Mouse (Mus musculus) liver, postnatal 0 days (tissue): ENCODE data around the gene Hivep2. TPM values are rescaled to one million over a fixed set of nuclear protein-coding genes. Genes with fewer than 3 reads are reported as not detected.

Experiments used
- ATAC-seq: fragments of 200-750 bp; cut with Nextera tagmentation; 2 replicates; pipeline ENCODE4 v1.8.0; 2017; ENCODE audit warnings: mild to moderate bottlenecking, moderate library complexity
- DNase-seq: peaks from one replicate; pipeline ENCODE4 v3.0.0-alpha.2; 2016
- H3K27ac ChIP-seq: fragments of 300-500 bp; sonication (generic); 2 replicates; pipeline ENCODE4 v1.5.1; 2014; ENCODE audit warnings: antibody characterized with exemption, moderate library complexity, mild to moderate bottlenecking, low read depth
- H3K27me3 ChIP-seq: fragments of 300-500 bp; sonication (generic); 2 replicates; pipeline ENCODE4 v1.6.1; 2014; ENCODE audit warnings: low read length, control low read depth, mixed read lengths; ENCODE audit not compliant: insufficient read depth
- H3K36me3 ChIP-seq: fragments of 300-500 bp; sonication (generic); replicated peaks from 2 replicates; pipeline ENCODE4 v1.6.1; 2014; ENCODE audit warnings: mild to moderate bottlenecking, control low read depth, low read length, moderate library complexity, mixed read lengths; ENCODE audit not compliant: insufficient read depth
- H3K4me1 ChIP-seq: fragments of 300-500 bp; sonication (generic); 2 replicates; pipeline ENCODE4 v1.6.1; 2014; ENCODE audit warnings: antibody characterized with exemption, mild to moderate bottlenecking, control low read depth; ENCODE audit not compliant: insufficient read depth
- H3K4me2 ChIP-seq: fragments of 300-500 bp; sonication (generic); 2 replicates; pipeline ENCODE4 v1.6.1; 2014; ENCODE audit warnings: low read depth, mild to moderate bottlenecking, low read length, moderate library complexity, mixed read lengths
- H3K4me3 ChIP-seq: fragments of 300-500 bp; sonication (generic); 2 replicates; pipeline ENCODE4 v1.5.1; 2014; ENCODE audit warnings: low read depth, low read length
- H3K9ac ChIP-seq: fragments of 300-500 bp; sonication (generic); replicated peaks from 2 replicates; pipeline ENCODE4 v1.6.1; 2014; ENCODE audit warnings: mild to moderate bottlenecking, moderate library complexity
- H3K9me3 ChIP-seq: fragments of 300-500 bp; sonication (generic); 2 replicates; pipeline ENCODE4 v1.6.1; 2016; ENCODE audit warnings: mild to moderate bottlenecking, control low read depth, low read length, mixed read lengths
- CTCF ChIP-seq: sonication (generic); IDR thresholded peaks from 2 replicates; pipeline ENCODE4 v1.5.1; 2016; ENCODE audit warnings: antibody characterized with exemption, low read depth
- EP300 ChIP-seq: IDR thresholded peaks from 2 replicates; pipeline ENCODE4 v1.6.1; 2016; ENCODE audit warnings: antibody characterized with exemption, low read depth, mild to moderate bottlenecking
- WGBS: fragments of 180-500 bp; shearing (Covaris S2); extraction: QIAGEN DNeasy Blood & Tissue Kit; methylation state at CpG from one replicate; pipeline ENCODE4 v1.1.7; 2014; ENCODE audit not compliant: insufficient replicate concordance; 5-methylcytosine and 5-hydroxymethylcytosine counted together
- polyA plus RNA-seq: library from polyadenylated mRNA; unstranded; fragments of >200 nt; fragmentation: Nextera tagmentation; extraction: Ambion mirVana; gene quantifications from 2 replicates; pipeline ENCODE4 v1.2.1, GENCODE M21; 2015

The Hivep2 gene
- polyA plus RNA-seq, 1 experiment from 2014 or later: 0.82 TPM

- TF ChIP-seq CTCF (no peak), EP300 (no peak)
- Histone ChIP-seq H3K4me1 (0 out of 2 replicates have a peak, but pooled peaks cover 3% of the 10 kb centered on the region), H3K9me3 (no peaks in the 10 kb centered on the region), H3K27ac (no peak overlapping the region), H3K36me3 (no peaks in the 10 kb centered on the region), H3K4me3 (no peak overlapping the region), H3K4me2 (no peak overlapping the region), H3K27me3 (no peaks in the 10 kb centered on the region), H3K9ac (no peak overlapping the region)
- WGBS: 84% methylated on average over 2 of the region's 2 CpGs
- ATAC-seq (no peak), DNase-seq (no peak)
Observed at GRCm38 (mm10) chr10:14009721-14010120, 43.8 kb downstream of the Hivep2 start.

GRCm38 (mm10) chr10:14016287-14016970 is 50.6 kb downstream of the Hivep2 start:
- H3K27me3 ChIP-seq: no peaks in the 10 kb centered on the region
- ATAC-seq: no peak
- no peak overlapping the region for H3K4me2 ChIP-seq
- no peaks in the 10 kb centered on the region for H3K9me3 ChIP-seq
- no peaks in the 10 kb centered on the region for H3K36me3 ChIP-seq
- H3K9ac ChIP-seq: no peak overlapping the region
- no peak overlapping the region for H3K4me3 ChIP-seq
- H3K27ac ChIP-seq: no peak overlapping the region
- H3K4me1 ChIP-seq: peaks cover 12% of the 10 kb centered on the region
- no peak for DNase-seq
- 66% methylated on average over 13 of the region's 13 CpGs for WGBS
- TF ChIP-seq EP300 (no peak), CTCF (peak; percentile 24; the same call in 1 of the 2 replicates)

- no peak overlapping the region for H3K9ac ChIP-seq
- TF ChIP-seq EP300 (no peak), CTCF (no peak)
- H3K27ac ChIP-seq: no peak overlapping the region
- no peaks in the 10 kb centered on the region for H3K27me3 ChIP-seq
- no peak overlapping the region for H3K4me2 ChIP-seq
- peaks cover 12% of the 10 kb centered on the region for H3K4me1 ChIP-seq
- no peaks in the 10 kb centered on the region for H3K9me3 ChIP-seq
- H3K4me3 ChIP-seq: no peak overlapping the region
- ATAC-seq (no peak), DNase-seq (no peak)
- 64% methylated on average over 2 of the region's 2 CpGs for WGBS
- no peaks in the 10 kb centered on the region for H3K36me3 ChIP-seq
Observed at GRCm38 (mm10) chr10:14017338-14017737, 51.5 kb downstream of the Hivep2 start.

- no peaks in the 10 kb centered on the region for H3K27me3 ChIP-seq
- H3K9me3 ChIP-seq: no peaks in the 10 kb centered on the region
- no peaks in the 10 kb centered on the region for H3K36me3 ChIP-seq
- DNase-seq (no peak), ATAC-seq (no peak)
- peaks cover 12% of the 10 kb centered on the region for H3K4me1 ChIP-seq
- no peak overlapping the region for H3K9ac ChIP-seq
- H3K4me2 ChIP-seq: peak overlapping the region; percentile 24; the same call in 1 of the 2 replicates
- no peak overlapping the region for H3K27ac ChIP-seq
- 15% methylated on average over 12 of the region's 12 CpGs for WGBS
- TF ChIP-seq CTCF (no peak), EP300 (no peak)
- no peak overlapping the region for H3K4me3 ChIP-seq
Observed at GRCm38 (mm10) chr10:14017822-14018364, 52.0 kb downstream of the Hivep2 start.

GRCm38 (mm10) chr10:14018672-14019071 is 52.8 kb downstream of the Hivep2 start:
- no peaks in the 10 kb centered on the region for H3K9me3 ChIP-seq
- H3K36me3 ChIP-seq: no peaks in the 10 kb centered on the region
- H3K4me2 ChIP-seq: no peak overlapping the region
- 20% methylated on average over 7 of the region's 7 CpGs for WGBS
- no peak overlapping the region for H3K4me3 ChIP-seq
- H3K27ac ChIP-seq: no peak overlapping the region
- no peak overlapping the region for H3K9ac ChIP-seq
- ATAC-seq (no peak), DNase-seq (no peak)
- H3K4me1 ChIP-seq: peaks cover 10% of the 10 kb centered on the region
- TF ChIP-seq EP300 (no peak), CTCF (no peak)
- no peaks in the 10 kb centered on the region for H3K27me3 ChIP-seq

GRCm38 (mm10) chr10:14019198-14019597 is 53.3 kb downstream of the Hivep2 start:
- 59% methylated on average over 3 of the region's 3 CpGs for WGBS

More at GRCm38 (mm10) chr10:14019198-14019597, 53.3 kb downstream of the Hivep2 start:
- peaks cover 8% of the 10 kb centered on the region for H3K4me1 ChIP-seq
- TF ChIP-seq CTCF: no peak
- TF ChIP-seq EP300: no peak
- no peak for DNase-seq
- H3K27me3 ChIP-seq: no peaks in the 10 kb centered on the region
- no peak overlapping the region for H3K4me2 ChIP-seq
- no peak overlapping the region for H3K27ac ChIP-seq
- H3K9ac ChIP-seq: no peak overlapping the region
- no peak overlapping the region for H3K4me3 ChIP-seq
- no peaks in the 10 kb centered on the region for H3K9me3 ChIP-seq
- no peak for ATAC-seq
- H3K36me3 ChIP-seq: no peaks in the 10 kb centered on the region
